Mouse (Mus musculus) Patski (cell line): ENCODE measurements around the gene Gab1. TPM values are rescaled to one million over a fixed set of nuclear protein-coding genes. Genes with fewer than 3 reads are reported as not detected.

Experiments
- ATAC-seq: fragments of 100-300 bp; one replicate; pipeline ENCODE4 v1.8.0; 2021
- CTCF ChIA-PET: fragments of 350-600 bp; sonication (Branson Sonifier 250); formaldehyde crosslinking; loops from one replicate; lab custom pipeline; 2022; ENCODE audit warnings: inconsistent platforms; lab: Charles Lee
- POLR2A ChIA-PET: fragments of 350-600 bp; sonication (Branson Sonifier 250); formaldehyde crosslinking; loops from one replicate; lab custom pipeline; 2022; ENCODE audit warnings: antibody characterized with exemption, inconsistent platforms; lab: Charles Lee
- DNase-seq: peaks from one replicate; pipeline ENCODE4 v3.0.0-alpha.2; 2011; ENCODE audit warnings: low read depth, low spot score
- H3K27me3 ChIP-seq: fragments of 371-371 bp; one replicate; pipeline ENCODE4 v1.5.1; 2021
- CTCF ChIP-seq: fragments of 100-300 bp; IDR thresholded peaks from one replicate; pipeline ENCODE4 v1.5.1; 2021
- in situ Hi-C: fragments of 300-500 bp; cut with MboI; formaldehyde crosslinking; loops from 3 replicates; pipeline ENCODE4 v1.11.1; 2018; ENCODE audit warnings: low pct_unique_long_range_greater_than_20kb, mixed read lengths
- polyA plus RNA-seq: library from polyadenylated mRNA; unstranded; gene quantifications from one replicate; pipeline ENCODE4 v1.2.3, GENCODE M21; 2021

Gab1 gene
- polyA plus RNA-seq, result 30.7 TPM

GRCm38 (mm10) chr8:80880196-80881106, at the start of gene Gab1:
Gab1 (minus strand) TSS chr8:80880519.
- no peak for DNase-seq
- no peak for TF ChIP-seq CTCF
- peak; percentile 92 for ATAC-seq
- ChIA-PET POLR2A (no interaction called here), CTCF (interaction anchor here (0.6 to 1.5 kb wide), 4 partner anchors 46 to 136 kb away, joined by 3 to 5 read pairs (median 3); no protein-coding TSS in a partner anchor)
- in situ Hi-C loops, result loop anchor here (5.0 kb wide), 1 partner anchor 107 kb away; no protein-coding TSS in a partner anchor
- H3K27me3 ChIP-seq, result no peaks in the 10 kb centered on the region

- DNase-seq, result no peak
- ChIA-PET POLR2A (no interaction called here), CTCF (interaction anchor here (2.4 kb wide), 1 partner anchor 10 kb away, joined by 7 read pairs; no protein-coding TSS in a partner anchor)
- TF ChIP-seq CTCF, result no peak
- in situ Hi-C loops, result no loop called here
- H3K27me3 ChIP-seq, result no peaks in the 10 kb centered on the region
- no peak for ATAC-seq
Observed at GRCm38 (mm10) chr8:80928770-80929169, 48.5 kb upstream of the Gab1 start.

GRCm38 (mm10) chr8:80923794-80924316, 43.5 kb upstream of the Gab1 start:
- ChIA-PET POLR2A (no interaction called here), CTCF (interaction anchor here (0.7 kb wide), 1 partner anchor 17 kb away, joined by 3 read pairs; no protein-coding TSS in a partner anchor)
- in situ Hi-C loops, result no loop called here
- TF ChIP-seq CTCF, result no peak
- H3K27me3 ChIP-seq, result peaks cover 3% of the 10 kb centered on the region
- DNase-seq (no peak), ATAC-seq (no peak)

GRCm38 (mm10) chr8:80922642-80923041, 42.3 kb upstream of the Gab1 start:
- in situ Hi-C loops, result no loop called here
- TF ChIP-seq CTCF, result no peak
- ChIA-PET POLR2A (no interaction called here), CTCF (no interaction called here)
- H3K27me3 ChIP-seq, result peaks cover 3% of the 10 kb centered on the region
- DNase-seq (no peak), ATAC-seq (no peak)

GRCm38 (mm10) chr8:80919130-80919529, 38.8 kb upstream of the Gab1 start:
- DNase-seq (no peak), ATAC-seq (no peak)
- CTCF ChIA-PET, result interaction anchor here (0.7 kb wide), 1 partner anchor 28 kb away, joined by 3 read pairs; no protein-coding TSS in a partner anchor
- POLR2A ChIA-PET, result no interaction called here
- TF ChIP-seq CTCF, result no peak
- in situ Hi-C loops, result no loop called here
- H3K27me3 ChIP-seq, result peaks cover 3% of the 10 kb centered on the region

- in situ Hi-C loops, result no loop called here
- peaks cover 3% of the 10 kb centered on the region for H3K27me3 ChIP-seq
- DNase-seq (no peak), ATAC-seq (no peak)
- ChIA-PET POLR2A (no interaction called here), CTCF (no interaction called here)
- TF ChIP-seq CTCF, result no peak
Observed at GRCm38 (mm10) chr8:80918531-80918930, 38.2 kb upstream of the Gab1 start.

- no peak for TF ChIP-seq CTCF
- CTCF ChIA-PET, result interaction anchor here (0.5 kb wide), 1 partner anchor 132 kb away, joined by 4 read pairs; no protein-coding TSS in a partner anchor
- POLR2A ChIA-PET, result interaction anchor here (0.6 kb wide), 1 partner anchor 15 kb away, joined by 3 read pairs; no protein-coding TSS in a partner anchor
- H3K27me3 ChIP-seq, result peaks cover 3% of the 10 kb centered on the region
- in situ Hi-C loops, result no loop called here
- DNase-seq (no peak), ATAC-seq (no peak)
Observed at GRCm38 (mm10) chr8:80916463-80917235, 36.3 kb upstream of the Gab1 start.

GRCm38 (mm10) chr8:80913016-80913748, 32.9 kb upstream of the Gab1 start:
- CTCF ChIA-PET, result interaction anchor here (1.7 kb wide), 1 partner anchor 26 kb away, joined by 4 read pairs; no protein-coding TSS in a partner anchor
- H3K27me3 ChIP-seq, result no peaks in the 10 kb centered on the region
- in situ Hi-C loops, result no loop called here
- no peak for TF ChIP-seq CTCF
- peak; percentile 83 for ATAC-seq
- POLR2A ChIA-PET, result interaction anchor here (0.7 kb wide), 1 partner anchor 104 kb away, joined by 3 read pairs; no protein-coding TSS in a partner anchor
- DNase-seq, result peak; percentile 38

GRCm38 (mm10) chr8:80911400-80911799, 31.1 kb upstream of the Gab1 start:
- no peak for TF ChIP-seq CTCF
- ATAC-seq, result no peak

More at GRCm38 (mm10) chr8:80911400-80911799, 31.1 kb upstream of the Gab1 start:
- CTCF ChIA-PET, result no interaction called here
- no peaks in the 10 kb centered on the region for H3K27me3 ChIP-seq
- POLR2A ChIA-PET, result interaction anchor here (1.2 kb wide), 1 partner anchor 8 kb away, joined by 3 read pairs; no protein-coding TSS in a partner anchor
- in situ Hi-C loops, result no loop called here
- DNase-seq, result no peak
